Mouse (Mus musculus) kidney, postnatal 0 days (tissue): ENCODE results near the gene 9130019O22Rik. TPM values are rescaled to one million over a fixed set of nuclear protein-coding genes. Genes with fewer than 3 reads are reported as not detected.
A peak's percentile ranks its signal among the peaks of the same experiment; 100 is the strongest.

Source experiments
- ATAC-seq: fragments of 200-750 bp; cut with Nextera tagmentation; replicated peaks from 2 replicates; pipeline ENCODE4 v1.8.0; 2017; ENCODE audit warnings: low read depth, moderate number of reproducible peaks, moderate TSS enrichment, moderate library complexity; ENCODE audit not compliant: low FRiP score
- DNase-seq: peaks from one replicate; pipeline ENCODE4 v3.0.0-alpha.2; 2016; ENCODE audit warnings: low spot score
- H3K27ac ChIP-seq: fragments of 300-500 bp; sonication (generic); 2 replicates; pipeline ENCODE4 v1.5.1; 2014; ENCODE audit warnings: mild to moderate bottlenecking
- H3K27me3 ChIP-seq: fragments of 300-500 bp; sonication (generic); 2 replicates; pipeline ENCODE4 v1.6.1; 2014; ENCODE audit warnings: low read length, mixed read lengths; ENCODE audit not compliant: insufficient read depth
- H3K36me3 ChIP-seq: fragments of 300-500 bp; sonication (generic); 2 replicates; pipeline ENCODE4 v1.6.1; 2014; ENCODE audit warnings: low read length, mixed read lengths; ENCODE audit not compliant: insufficient read depth
- H3K4me1 ChIP-seq: fragments of 300-500 bp; sonication (generic); replicated peaks from 2 replicates; pipeline ENCODE4 v1.6.1; 2014; ENCODE audit warnings: antibody characterized with exemption, low read length, mixed read lengths; ENCODE audit not compliant: insufficient read depth
- H3K4me2 ChIP-seq: fragments of 300-500 bp; sonication (generic); 2 replicates; pipeline ENCODE4 v1.6.1; 2014; ENCODE audit warnings: mild to moderate bottlenecking, low read length, moderate library complexity, mixed read lengths
- H3K4me3 ChIP-seq: fragments of 300-500 bp; sonication (generic); replicated peaks from 2 replicates; pipeline ENCODE4 v1.5.1; 2014; ENCODE audit warnings: low read depth, low read length
- H3K9ac ChIP-seq: fragments of 300-500 bp; sonication (generic); 2 replicates; pipeline ENCODE4 v1.6.1; 2014; ENCODE audit warnings: low read depth, low read length
- H3K9me3 ChIP-seq: fragments of 300-500 bp; sonication (generic); replicated peaks from 2 replicates; pipeline ENCODE4 v1.6.1; 2016; ENCODE audit warnings: low read length, inconsistent platforms, mixed read lengths
- CTCF ChIP-seq: IDR thresholded peaks from 2 replicates; pipeline ENCODE4 v1.5.1; 2016; ENCODE audit warnings: antibody characterized with exemption, low read depth, mild to moderate bottlenecking, moderate library complexity
- WGBS: fragments of 180-500 bp; shearing (Covaris S2); extraction: QIAGEN DNeasy Blood & Tissue Kit; methylation state at CpG from one replicate; pipeline ENCODE4 v1.1.7; 2014; 5-methylcytosine and 5-hydroxymethylcytosine counted together
- polyA plus RNA-seq: library from polyadenylated mRNA; unstranded; fragments of >200 nt; fragmentation: Nextera tagmentation; extraction: Ambion mirVana; gene quantifications from 2 replicates; pipeline ENCODE4 v1.2.1, GENCODE M21; 2015

The 9130019O22Rik gene
- polyA plus RNA-seq: 4.8 and 5.6 TPM in 2 replicates

DNA sequence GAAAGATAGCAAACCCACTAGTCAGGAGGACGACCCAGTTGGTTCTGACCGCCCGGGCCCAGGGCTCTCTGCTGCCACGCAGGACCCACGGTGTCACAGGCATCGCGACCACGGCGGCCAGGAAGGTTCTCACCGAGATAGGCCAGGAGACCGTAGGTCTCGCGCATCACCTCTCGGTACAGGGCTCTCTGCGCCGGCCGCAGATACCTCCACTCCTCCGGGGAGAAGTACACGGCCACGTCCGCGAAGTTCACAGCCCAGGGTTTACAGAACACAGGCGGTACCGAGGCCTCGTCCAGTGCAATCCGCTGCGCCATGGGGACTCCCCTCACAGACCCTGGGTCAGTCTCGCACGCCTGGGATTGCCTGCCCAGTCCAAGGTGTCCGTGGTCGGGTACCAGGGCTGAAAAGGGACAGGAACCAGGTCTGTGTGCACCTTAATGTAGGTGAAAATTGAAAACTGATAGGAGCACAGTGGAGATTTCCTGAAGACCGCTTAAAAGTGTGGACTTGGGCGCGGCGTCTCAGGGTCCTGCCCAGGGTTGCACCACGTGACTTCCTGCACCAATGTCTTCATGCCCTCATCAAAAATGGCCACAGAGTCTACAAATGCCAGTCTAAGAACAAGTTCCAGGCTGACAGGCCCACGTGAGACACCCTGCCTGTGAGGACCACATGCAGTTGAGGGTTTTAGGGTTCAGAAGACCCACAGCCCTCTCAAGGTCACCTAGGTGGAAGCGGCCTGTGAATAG lies at the start of gene 9130019O22Rik:
TSS of gene 9130019O22Rik (minus strand) at position 526 of the 752 bp plus-strand sequence.
- H3K9ac ChIP-seq: peak within 1 kb of the TSS; percentile 65
- H3K4me2 ChIP-seq: peak within 1 kb of the TSS; percentile 71
- no peaks in the 10 kb centered on the region for H3K27me3 ChIP-seq
- H3K9me3 ChIP-seq: no peaks in the 10 kb centered on the region
- ATAC-seq: peak; percentile 82
- peak within 1 kb of the TSS; percentile 49 for H3K4me3 ChIP-seq
- H3K4me1 ChIP-seq: no peaks in the 10 kb centered on the region
- H3K27ac ChIP-seq: 0 out of 2 replicates have a peak within 1 kb of the TSS, but pooled peaks have one; percentile 50
- TF ChIP-seq CTCF: no peak
- H3K36me3 ChIP-seq: 0 out of 2 replicates have a peak, but pooled peaks cover 3% of the 10 kb centered on the region
- WGBS: 20% methylated on average over 38 of the region's 38 CpGs
- DNase-seq: peak; percentile 93

DNA sequence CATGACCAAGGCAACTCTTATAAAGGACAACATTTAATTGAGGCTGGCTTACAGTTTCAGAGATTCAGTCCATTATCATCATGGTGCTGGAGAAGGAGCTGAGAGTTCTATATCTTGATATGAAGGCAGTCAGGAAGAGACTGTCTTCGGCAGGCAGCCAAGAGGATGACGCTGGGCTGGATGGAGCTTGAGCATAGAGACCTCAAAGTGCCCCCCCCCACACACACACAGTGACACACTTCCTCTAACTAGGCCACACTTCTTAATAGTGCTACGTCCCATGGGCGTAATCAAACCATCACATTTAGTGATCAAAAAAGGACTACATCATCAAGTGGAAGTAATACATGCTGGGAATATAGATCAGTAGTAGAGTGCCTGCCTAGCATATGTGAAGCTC lies 48.2 kb upstream of the 9130019O22Rik start:
- TF ChIP-seq CTCF: no peak
- WGBS: 85% methylated on average over 4 of the region's 4 CpGs
- DNase-seq (no peak), ATAC-seq (no peak)
- H3K4me1 ChIP-seq: no peaks in the 10 kb centered on the region
- H3K36me3 ChIP-seq: no peaks in the 10 kb centered on the region
- H3K9me3 ChIP-seq: no peaks in the 10 kb centered on the region
- no peak overlapping the region for H3K4me2 ChIP-seq
- no peak overlapping the region for H3K27ac ChIP-seq
- no peak overlapping the region for H3K4me3 ChIP-seq
- no peaks in the 10 kb centered on the region for H3K27me3 ChIP-seq
- H3K9ac ChIP-seq: no peak overlapping the region

DNA sequence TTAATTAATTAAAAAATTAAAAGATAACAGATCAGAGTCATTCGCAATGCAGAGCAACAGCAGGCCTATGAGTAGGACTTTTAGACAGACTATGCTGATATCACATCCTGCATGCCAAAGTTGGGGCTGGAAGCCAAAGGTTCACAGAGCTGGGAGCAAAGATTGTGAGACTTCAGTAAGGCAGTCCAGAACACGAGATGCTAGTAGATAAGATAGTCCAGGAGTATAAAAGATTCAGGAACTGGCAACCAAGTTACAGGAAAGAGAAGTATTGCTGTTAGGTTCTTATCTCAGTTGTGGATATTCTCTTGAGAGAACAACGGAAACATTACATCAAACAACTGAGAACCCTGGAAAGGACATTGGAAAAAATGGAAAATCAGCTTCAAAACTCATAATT lies 39.4 kb upstream of the 9130019O22Rik start:
- Histone ChIP-seq H3K36me3 (no peaks in the 10 kb centered on the region), H3K4me3 (no peak overlapping the region), H3K4me2 (no peak overlapping the region), H3K9me3 (no peaks in the 10 kb centered on the region), H3K27ac (no peak overlapping the region), H3K4me1 (peaks cover 9% of the 10 kb centered on the region; the same call in 1 of the 2 replicates), H3K27me3 (no peaks in the 10 kb centered on the region), H3K9ac (no peak overlapping the region)
- ATAC-seq (no peak), DNase-seq (peak; percentile 22)
- WGBS: 64% methylated on average over 3 of the region's 3 CpGs
- TF ChIP-seq CTCF: no peak

DNA sequence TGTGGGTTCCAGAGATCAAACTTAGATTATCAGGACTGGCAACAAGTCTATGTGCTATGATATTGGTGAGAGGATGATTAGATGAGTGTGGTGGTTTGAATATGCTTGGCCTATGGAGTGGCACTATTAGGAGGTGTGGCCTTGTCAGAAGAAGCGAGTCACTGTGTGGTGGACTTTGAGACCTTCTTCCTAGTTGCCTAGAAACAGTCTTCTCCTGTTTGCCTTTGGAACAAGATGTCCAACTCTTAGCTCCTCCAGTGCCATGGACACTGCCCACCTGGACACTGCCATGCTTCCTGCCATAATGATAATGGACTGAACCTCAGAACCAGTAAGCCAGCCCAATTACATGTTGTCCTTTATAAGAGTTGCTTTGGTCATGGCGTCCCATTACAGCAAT lies 38.9 kb upstream of the 9130019O22Rik start:
- no peak; the same call in 1 of the 2 replicates for ATAC-seq
- no peaks in the 10 kb centered on the region for H3K9me3 ChIP-seq
- WGBS: 87% methylated on average over 2 of the region's 2 CpGs
- no peak for TF ChIP-seq CTCF
- DNase-seq: no peak
- peaks cover 13% of the 10 kb centered on the region; the same call in 1 of the 2 replicates for H3K4me1 ChIP-seq
- H3K9ac ChIP-seq: no peak overlapping the region
- no peak overlapping the region for H3K4me3 ChIP-seq
- H3K36me3 ChIP-seq: no peaks in the 10 kb centered on the region
- no peak overlapping the region for H3K4me2 ChIP-seq
- H3K27me3 ChIP-seq: no peaks in the 10 kb centered on the region
- H3K27ac ChIP-seq: no peak overlapping the region

DNA sequence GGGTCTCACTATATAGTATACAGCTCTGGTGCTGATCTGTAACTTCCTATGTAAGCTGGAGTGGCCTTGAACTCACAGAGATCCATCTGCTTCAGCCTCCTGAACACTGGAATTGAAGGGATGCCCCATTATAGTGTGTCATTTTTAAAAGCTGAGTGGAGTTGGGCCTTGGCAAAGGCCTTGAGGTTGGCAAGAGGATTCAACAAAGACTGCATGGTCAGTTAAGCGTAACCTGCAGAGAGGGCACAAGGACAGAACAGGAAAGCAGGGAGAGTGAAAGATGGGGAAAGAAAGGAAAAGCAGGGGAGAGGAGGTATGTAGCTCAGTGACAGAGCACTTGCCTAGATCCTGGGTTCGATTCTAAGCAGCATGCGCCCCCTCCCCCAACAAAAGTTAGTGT lies 38.3 kb upstream of the 9130019O22Rik start:
- H3K9ac ChIP-seq: no peak overlapping the region
- no peak for TF ChIP-seq CTCF
- no peaks in the 10 kb centered on the region for H3K36me3 ChIP-seq
- H3K4me2 ChIP-seq: no peak overlapping the region
- no peaks in the 10 kb centered on the region for H3K27me3 ChIP-seq
- no peak overlapping the region for H3K27ac ChIP-seq
- ATAC-seq: no peak
- no peak overlapping the region for H3K4me3 ChIP-seq
- DNase-seq: no peak
- H3K4me1 ChIP-seq: peaks cover 13% of the 10 kb centered on the region; the same call in 1 of the 2 replicates
- 92% methylated on average over 3 of the region's 3 CpGs for whole genome bisulfite sequencing
- H3K9me3 ChIP-seq: no peaks in the 10 kb centered on the region

DNA sequence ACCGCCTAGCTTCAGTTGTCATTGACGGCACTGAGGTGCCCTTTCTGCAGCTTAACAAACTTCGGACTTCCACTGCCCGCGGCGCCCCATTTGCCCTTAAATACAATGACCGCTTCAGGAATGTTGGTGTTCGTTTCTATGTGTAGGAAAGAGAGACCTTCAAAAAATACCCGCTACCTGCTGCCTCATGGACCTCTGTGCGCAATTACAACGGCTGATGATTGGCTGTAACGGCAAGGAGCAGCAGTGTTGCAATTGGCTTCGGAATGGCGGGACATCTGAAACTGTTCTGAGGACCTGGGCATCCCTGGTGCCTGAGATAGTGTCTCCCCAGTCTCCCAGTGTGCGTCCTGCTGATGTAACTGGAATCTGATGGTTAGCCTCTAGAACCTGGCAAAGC lies 35.3 kb upstream of the 9130019O22Rik start:
- Histone ChIP-seq H3K36me3 (no peaks in the 10 kb centered on the region), H3K9me3 (no peaks in the 10 kb centered on the region), H3K9ac (peak overlapping the region; percentile 86), H3K4me2 (peak overlapping the region; percentile 96), H3K4me3 (peak overlapping the region; percentile 85), H3K4me1 (peaks cover 13% of the 10 kb centered on the region; the same call in 1 of the 2 replicates), H3K27ac (peak overlapping the region; percentile 75; the same call in 1 of the 2 replicates), H3K27me3 (no peaks in the 10 kb centered on the region)
- DNase-seq: peak; percentile 25
- TF ChIP-seq CTCF: no peak
- ATAC-seq: no peak
- 3% methylated on average over 15 of the region's 15 CpGs for WGBS
